Mouse (Mus musculus) liver, adult 2 months (tissue): ENCODE data around the gene Opn1sw.

Experiments
- CTCF ChIP-seq: fragments of 200-500 bp; IDR thresholded peaks from 2 replicates; pipeline ENCODE4 v1.5.1; 2011; ENCODE audit warnings: low read depth, low read length, control low read depth
- POLR2A ChIP-seq: fragments of 200-500 bp; IDR thresholded peaks from 2 replicates; pipeline ENCODE4 v1.6.1; 2011; ENCODE audit warnings: low read length, control low read depth; ENCODE audit not compliant: insufficient read depth; ENCODE audit errors: extremely low read depth

DNA sequence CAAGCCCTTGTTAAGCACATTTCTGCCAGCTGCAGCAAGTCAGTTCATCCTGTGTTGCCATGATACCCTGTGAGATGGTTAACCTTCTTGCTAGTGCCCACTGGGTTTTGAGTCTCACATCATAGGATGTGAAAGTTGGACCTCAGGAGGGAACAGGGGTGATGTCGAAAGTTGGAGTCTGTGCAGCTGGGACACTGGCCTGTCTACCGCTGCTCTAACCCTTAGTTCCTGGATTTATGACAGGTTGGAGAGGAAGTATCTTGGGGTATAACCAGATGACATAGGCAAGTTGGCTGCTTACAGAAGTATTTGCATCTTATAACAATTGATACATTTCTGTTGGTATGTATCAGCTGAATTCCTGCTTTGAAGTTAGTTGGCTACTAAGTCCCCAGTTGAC is 32.3 kb upstream of the Opn1sw start:
- TF ChIP-seq CTCF (no peak), POLR2A (no peak)
